Comparison of ENCODE assay signal across 10 mouse cellular contexts in the genomic region with DNA sequence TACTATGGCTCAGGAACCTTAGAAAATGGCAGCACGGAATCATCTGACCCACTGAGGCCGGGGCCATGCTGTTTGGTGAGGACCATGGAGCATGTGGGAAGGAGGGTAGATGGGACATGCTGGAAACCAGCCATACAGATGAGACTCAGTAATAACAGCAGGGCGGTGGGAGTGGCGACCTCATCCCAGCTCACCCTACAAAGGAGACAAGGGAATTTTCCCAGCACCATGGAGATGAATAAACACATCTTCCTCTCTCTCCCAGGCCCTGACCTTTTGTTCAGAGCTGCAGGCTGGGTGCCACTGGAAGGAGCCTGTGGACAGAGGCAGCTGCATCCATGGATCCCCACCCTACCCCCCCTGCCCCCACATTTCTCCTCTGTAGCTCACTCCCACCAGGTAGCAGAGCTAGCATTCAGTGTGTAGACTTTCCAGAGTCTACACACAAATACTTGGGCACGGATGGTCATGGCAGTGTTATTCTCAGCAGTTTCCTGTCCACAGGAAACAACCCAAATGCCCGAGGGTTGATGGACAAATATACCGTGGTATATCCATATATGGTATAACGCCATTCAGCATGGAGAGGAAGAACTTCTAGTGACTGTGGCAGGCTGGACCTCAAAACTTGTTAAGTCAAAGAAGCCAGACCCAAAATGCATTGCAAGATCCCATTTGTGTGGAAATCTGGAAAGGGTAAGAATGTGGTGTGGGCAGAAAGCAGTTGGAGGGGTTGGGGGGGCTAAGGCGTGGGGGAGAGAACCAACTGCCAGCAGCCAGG. TPM values are rescaled to one million over a fixed set of nuclear protein-coding genes. Genes with fewer than 3 reads are reported as not detected.
A peak's percentile ranks its signal among the peaks of the same experiment; 100 is the strongest.
DNase-seq lines count a peak whose midpoint lies in the region; ATAC-seq and TF ChIP-seq lines count a peak whose summit lies in the region.
"Had no signal": no experiment of that assay in that cellular context is flagged by ENCODE, and none has a peak within 500 bp of the region (broad histone marks: within the 10 kb centered on the region; RNA-seq: fewer than 3 reads in every experiment).

No protein-coding gene starts in this region.

- TF ChIP-seq CTCF in hindbrain, postnatal 0 days (IDR thresholded peaks at IDR 0.05; ENCODE audit: low read depth), result no peak

- no peak overlapping the region for H3K9ac ChIP-seq in hindbrain, postnatal 0 days (replicated peaks; ENCODE audit: low read length)

- no peaks in the 10 kb centered on the region for H3K9me3 ChIP-seq in hindbrain, postnatal 0 days (ENCODE audit: low read length)

- DNase-seq in embryo, embryonic 10.5 days (ENCODE audit: low spot score), result peak; percentile 51
- DNase-seq in embryo, embryonic 9.5 days (ENCODE audit: extremely low spot score), result no peak
- peak; percentile 24 for DNase-seq in layer of hippocampus, adult 11-12 months (ENCODE audit: low spot score)
- no peak for DNase-seq in layer of hippocampus, postnatal 25 days (ENCODE audit: extremely low spot score in 1 of 2, low spot score in 1 of 2)
- no peak for DNase-seq in hindbrain, postnatal 0 days (ENCODE audit: low spot score)
- no peak for DNase-seq in ovary, postnatal 14 days (ENCODE audit: low spot score)
- no peak for DNase-seq in right cerebral cortex, postnatal 36 days (ENCODE audit: low spot score in 2 of 2)
- DNase-seq: cerebellum, adult 8-10 months had no signal

- H3K27me3 ChIP-seq in hindbrain, postnatal 0 days (ENCODE audit: insufficient read depth, low read length), result no peaks in the 10 kb centered on the region

- H3K4me2 ChIP-seq in hindbrain, postnatal 0 days (ENCODE audit: low read depth, low read length), result no peak overlapping the region

- peaks cover 3% of the 10 kb centered on the region; the same call in 1 of the 2 replicates for H3K4me1 ChIP-seq in hindbrain, postnatal 0 days (ENCODE audit: insufficient read depth, low read length)

- no peak for ATAC-seq in hindbrain, postnatal 0 days
- peak; percentile 23 for ATAC-seq in megakaryocyte progenitor cell, adult 5-6 weeks (replicated peaks; ENCODE audit: poor library complexity)

- 62% methylated on average over 9 of the region's 9 CpGs for WGBS in hindbrain, postnatal 0 days

- H3K27ac ChIP-seq in hindbrain, postnatal 0 days, result 0 out of 2 replicates have a peak overlapping the region, but pooled peaks have one; percentile 27

- H3K36me3 ChIP-seq in hindbrain, postnatal 0 days (ENCODE audit: insufficient read depth, low read length), result no peaks in the 10 kb centered on the region

- H3K4me3 ChIP-seq in hindbrain, postnatal 0 days (ENCODE audit: low read length), result no peak overlapping the region

RNA-seq across cellular contexts. Expression of gene Hs1bp3, which starts 35.7 kb away (rescaled TPM):
- total RNA-seq in layer of hippocampus, postnatal 25 days (2021), result 10 to 100 TPM; 11.1 to 11.3 TPM
- total RNA-seq in hindbrain, postnatal 0 days (2014; rRNA removed), result 3.8 and 6.3 TPM in 2 replicates
- 5.5 and 6.5 TPM in 2 replicates for polyA plus RNA-seq in hindbrain, postnatal 0 days (2015; fragmentation: Nextera tagmentation; extraction: Ambion mirVana)
- total RNA-seq in megakaryocyte progenitor cell, adult 5-6 weeks (2015), result 5.6 and 8.3 TPM in 2 replicates
- 4.4 and 7.4 TPM in 2 replicates for total RNA-seq in megakaryocyte progenitor cell, adult 5-6 weeks (2017)

RNA-seq across cellular contexts. Expression of gene Gdf7, which starts 47.2 kb away (rescaled TPM):
- not detected for total RNA-seq in layer of hippocampus, postnatal 25 days (2021)
- 0.83 and 3.6 TPM in 2 replicates for total RNA-seq in hindbrain, postnatal 0 days (2014; rRNA removed)
- 0.36 and 0.54 TPM in 2 replicates for polyA plus RNA-seq in hindbrain, postnatal 0 days (2015; fragmentation: Nextera tagmentation; extraction: Ambion mirVana)
- not detected in 2 replicates for total RNA-seq in megakaryocyte progenitor cell, adult 5-6 weeks (2015)
- total RNA-seq in megakaryocyte progenitor cell, adult 5-6 weeks (2017), result not detected in 2 replicates
- total RNA-seq: gastrocnemius, adult 8-10 months had no signal

Comparison
In these comparisons a context has a peak if more than half of its experiments do, and no peak if none do; other contexts are left out.
1. DNase-seq: peak in embryo, embryonic 10.5 days (single experiment) and layer of hippocampus, adult 11-12 months (single experiment); none in embryo, embryonic 9.5 days (single experiment), layer of hippocampus, postnatal 25 days (0 of 2), hindbrain, postnatal 0 days (single experiment), ovary, postnatal 14 days (single experiment) and right cerebral cortex, postnatal 36 days (0 of 2).